Mouse (Mus musculus): ENCODE results near the gene Dlg2.

The Dlg2 gene

GRCm38 (mm10) chr7:91567423-91567822, 1091.0 kb downstream of the Dlg2 start:
- in situ Hi-C loops (cut with MboI, MseI) = no loop called here

GRCm38 (mm10) chr7:91570969-91571368, 1094.5 kb downstream of the Dlg2 start:
- in situ Hi-C loops (cut with MboI, MseI) = no loop called here

- in situ Hi-C loops (cut with MboI, MseI) = no loop called here
Measured at GRCm38 (mm10) chr7:91572666-91573065, 1096.2 kb downstream of the Dlg2 start.

DNA sequence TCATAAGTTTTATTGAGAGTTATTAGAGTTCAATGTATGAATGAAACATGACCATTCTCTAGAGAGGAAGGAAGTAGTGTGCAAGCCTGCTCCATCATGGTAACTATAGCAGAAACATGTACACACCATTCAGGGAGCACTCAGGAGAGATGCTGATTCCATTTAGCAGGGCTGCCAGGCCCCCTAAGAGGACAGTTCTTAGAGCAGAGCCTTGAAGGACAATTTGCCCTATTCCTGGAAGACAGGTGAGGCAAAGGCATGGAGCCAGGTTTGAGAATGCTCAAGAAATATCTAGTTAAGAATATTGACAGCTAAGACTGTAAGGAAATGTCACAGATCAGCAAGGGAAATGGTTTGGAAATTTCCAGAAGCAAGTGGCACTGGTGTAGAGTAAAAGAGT, 1096.8 kb downstream of the Dlg2 start:
- in situ Hi-C loops (cut with MboI, MseI) = no loop called here

GRCm38 (mm10) chr7:91576216-91576615, 1099.7 kb downstream of the Dlg2 start:
- in situ Hi-C loops (cut with MboI, MseI) = no loop called here

GRCm38 (mm10) chr7:91582203-91582602, 1105.7 kb downstream of the Dlg2 start:
- in situ Hi-C loops (cut with MboI, MseI) = no loop called here

DNA sequence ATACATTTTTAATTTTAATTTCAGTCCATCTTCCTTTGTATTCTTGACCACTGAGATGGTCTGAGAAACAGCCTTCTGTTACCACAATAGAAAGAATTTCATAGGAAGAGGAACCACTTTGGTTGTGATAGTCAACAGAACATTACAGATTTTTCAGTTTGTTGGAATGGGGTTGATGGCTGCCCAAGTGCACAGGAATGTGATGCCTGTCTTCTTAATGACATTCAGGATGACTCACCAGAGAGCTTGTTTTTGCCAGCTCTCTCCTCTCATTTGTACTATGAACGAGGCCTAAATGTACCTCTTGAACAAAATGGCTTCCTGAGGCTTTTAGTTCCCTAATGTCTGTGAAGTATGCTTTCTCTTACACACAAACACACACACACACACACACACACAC, 1107.1 kb downstream of the Dlg2 start:
- in situ Hi-C loops (cut with MboI, MseI) = no loop called here

GRCm38 (mm10) chr7:91591261-91592170, 1115.0 kb downstream of the Dlg2 start:
- in situ Hi-C loops (cut with MboI, MseI) = no loop called here

DNA sequence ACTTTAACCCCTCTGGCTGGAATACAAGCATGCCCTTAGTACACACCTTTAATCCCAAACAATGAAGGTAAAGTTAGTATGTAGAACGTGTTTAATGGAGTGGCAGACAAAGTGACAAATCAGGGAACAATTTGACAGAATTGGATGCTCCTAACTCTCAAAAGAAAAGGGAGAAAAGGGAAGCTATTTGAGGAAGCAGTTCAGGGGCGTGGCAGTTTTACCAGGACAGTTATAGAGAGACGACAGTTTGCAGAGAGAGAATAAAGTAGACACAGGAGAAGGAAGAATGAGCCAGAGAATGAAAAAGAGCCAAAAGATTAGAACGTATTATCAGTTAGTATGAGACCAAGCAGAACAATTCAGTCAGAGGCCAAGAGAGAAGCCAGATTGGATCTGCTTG, 1122.1 kb downstream of the Dlg2 start:
- in situ Hi-C loops (cut with MboI, MseI) = no loop called here

- in situ Hi-C loops (cut with MboI, MseI) = no loop called here
Measured at GRCm38 (mm10) chr7:91601307-91601706, 1124.8 kb downstream of the Dlg2 start.

GRCm38 (mm10) chr7:91603561-91603960, 1127.1 kb downstream of the Dlg2 start:
- in situ Hi-C loops (cut with MboI, MseI) = no loop called here

DNA sequence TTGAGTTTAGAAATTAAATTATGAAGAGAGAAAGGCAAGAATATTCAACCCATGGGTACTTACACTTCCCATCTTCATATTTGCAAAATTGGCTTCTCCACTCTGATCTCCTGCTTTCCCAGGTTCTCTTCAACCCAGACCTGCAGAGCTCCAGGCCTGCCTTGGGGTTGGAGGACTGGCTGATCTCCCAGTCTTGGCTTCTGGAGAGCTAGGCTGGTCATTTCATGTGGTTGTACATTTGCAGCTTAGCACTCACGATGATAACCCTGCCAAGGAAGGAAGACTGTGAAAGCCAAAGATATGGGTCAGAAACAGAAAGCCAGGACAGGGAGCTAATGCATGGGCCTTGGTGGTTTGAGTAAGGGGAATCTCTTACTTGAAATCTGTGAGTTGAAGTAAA, 1176.6 kb downstream of the Dlg2 start:
- in situ Hi-C loops (cut with MboI, MseI) = no loop called here

DNA sequence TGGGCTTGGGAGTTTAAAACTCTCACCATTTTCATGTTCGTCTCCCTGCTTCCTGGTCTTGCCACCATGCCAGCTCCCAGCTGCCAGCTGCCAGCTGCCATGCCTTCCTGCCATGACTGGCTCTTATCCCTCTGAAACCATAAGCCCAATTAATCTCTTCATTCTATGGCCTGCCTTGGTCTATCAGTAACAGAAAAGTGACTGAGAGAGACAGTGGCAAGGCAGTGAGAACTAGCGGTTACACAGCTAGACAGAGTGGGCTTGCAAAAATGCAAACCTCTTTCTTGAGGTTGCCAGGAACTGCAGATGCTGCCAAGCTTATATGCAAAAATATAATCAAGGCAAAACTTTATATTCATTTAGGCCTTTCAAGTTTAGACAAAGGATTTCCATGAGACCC, 1183.0 kb downstream of the Dlg2 start:
- in situ Hi-C loops (cut with MboI, MseI) = no loop called here

- in situ Hi-C loops (cut with MboI, MseI) = no loop called here
Measured at GRCm38 (mm10) chr7:91672236-91673017, 1196.0 kb downstream of the Dlg2 start.

- in situ Hi-C loops (cut with MboI, MseI) = no loop called here
Measured at GRCm38 (mm10) chr7:91674401-91674800, 1197.9 kb downstream of the Dlg2 start.

GRCm38 (mm10) chr7:91677934-91678333, 1201.5 kb downstream of the Dlg2 start:
- in situ Hi-C loops (cut with MboI, MseI) = no loop called here

DNA sequence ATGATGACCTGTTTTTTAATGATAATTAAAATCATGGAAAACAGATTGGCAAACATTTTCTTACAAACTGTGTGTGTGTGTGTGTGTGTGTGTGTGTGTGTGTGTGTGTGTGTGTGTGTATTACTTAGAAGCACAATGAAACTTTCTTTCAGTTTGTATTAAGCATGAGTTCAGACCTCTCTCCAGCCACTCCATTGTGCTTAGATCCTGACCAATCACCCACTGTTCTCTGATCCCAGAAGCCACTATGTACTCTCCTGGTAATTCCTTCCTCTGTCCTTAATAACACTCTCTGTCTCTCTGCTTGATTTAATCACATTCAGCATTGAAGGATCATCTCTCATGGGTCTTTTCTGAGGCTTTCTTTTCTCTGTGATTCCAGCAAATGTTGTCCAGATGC, 1211.5 kb downstream of the Dlg2 start:
- in situ Hi-C loops (cut with MboI, MseI) = no loop called here

- in situ Hi-C loops (cut with MboI, MseI) = no loop called here
Measured at GRCm38 (mm10) chr7:91689829-91690228, 1213.4 kb downstream of the Dlg2 start.

DNA sequence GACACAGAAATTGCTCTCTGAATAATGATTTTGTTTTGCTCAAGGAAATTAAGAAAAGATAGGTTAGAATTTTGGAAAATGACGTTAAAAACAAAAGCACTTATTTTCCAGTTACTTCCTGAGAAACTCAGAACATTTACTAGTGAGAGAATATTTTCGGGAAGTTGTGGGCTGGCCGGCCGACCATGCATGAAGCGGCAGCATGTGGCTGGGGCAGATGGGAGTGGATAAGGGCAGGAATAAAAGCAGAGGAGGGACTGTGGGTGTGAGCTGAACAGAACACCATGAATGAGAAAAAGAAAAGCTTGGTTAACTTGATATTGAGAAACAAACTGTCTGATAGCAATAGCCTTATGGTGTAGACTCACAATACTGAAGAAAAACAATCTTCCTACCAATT, 1233.4 kb downstream of the Dlg2 start:
- in situ Hi-C loops (cut with MboI, MseI) = no loop called here

- in situ Hi-C loops (cut with MboI, MseI) = no loop called here
Measured at GRCm38 (mm10) chr7:91711184-91711583, 1234.7 kb downstream of the Dlg2 start.

DNA sequence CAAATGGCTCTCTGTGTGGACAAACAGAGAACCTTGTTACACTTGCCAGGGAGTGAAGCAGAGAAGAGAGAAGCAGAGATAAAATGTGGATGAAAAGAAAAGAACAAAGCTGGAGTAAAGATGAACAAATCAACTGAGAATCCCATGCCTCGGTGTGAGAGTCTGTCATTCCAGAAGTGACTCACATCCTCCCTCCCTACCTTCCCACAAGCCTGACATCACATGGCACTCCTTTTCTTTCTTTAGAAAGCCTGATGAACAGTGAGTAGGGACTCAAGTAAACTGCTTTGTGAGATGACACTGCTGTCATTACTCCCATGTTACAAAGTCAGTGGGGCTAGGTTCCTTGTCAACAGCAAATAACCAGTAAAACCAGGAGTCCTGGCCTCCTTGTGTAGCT, 1239.3 kb downstream of the Dlg2 start:
- in situ Hi-C loops (cut with MboI, MseI) = no loop called here

GRCm38 (mm10) chr7:91716696-91717095, 1240.2 kb downstream of the Dlg2 start:
- in situ Hi-C loops (cut with MboI, MseI) = no loop called here

DNA sequence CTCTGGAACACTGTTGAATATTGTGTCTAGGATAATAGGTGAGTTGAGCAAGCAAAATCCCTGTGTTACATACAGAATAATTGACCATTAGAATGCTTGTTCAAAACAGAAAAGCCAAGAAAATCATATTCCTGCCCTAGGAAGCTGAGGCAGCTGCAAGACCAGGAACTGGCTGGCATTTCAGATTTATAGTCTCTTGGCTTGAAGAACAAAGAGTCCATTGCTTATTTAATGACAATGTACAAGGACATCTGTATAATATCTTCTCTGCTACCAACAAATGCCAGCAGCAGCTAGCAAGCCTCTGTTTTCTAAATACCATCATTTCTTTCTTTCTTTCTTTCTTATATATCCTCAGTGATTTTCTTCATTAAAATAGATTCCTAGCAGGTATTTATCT, 1243.8 kb downstream of the Dlg2 start:
- in situ Hi-C loops (cut with MboI, MseI) = no loop called here
